7 mouse cellular contexts compared by ENCODE assay signal in the genomic region with DNA sequence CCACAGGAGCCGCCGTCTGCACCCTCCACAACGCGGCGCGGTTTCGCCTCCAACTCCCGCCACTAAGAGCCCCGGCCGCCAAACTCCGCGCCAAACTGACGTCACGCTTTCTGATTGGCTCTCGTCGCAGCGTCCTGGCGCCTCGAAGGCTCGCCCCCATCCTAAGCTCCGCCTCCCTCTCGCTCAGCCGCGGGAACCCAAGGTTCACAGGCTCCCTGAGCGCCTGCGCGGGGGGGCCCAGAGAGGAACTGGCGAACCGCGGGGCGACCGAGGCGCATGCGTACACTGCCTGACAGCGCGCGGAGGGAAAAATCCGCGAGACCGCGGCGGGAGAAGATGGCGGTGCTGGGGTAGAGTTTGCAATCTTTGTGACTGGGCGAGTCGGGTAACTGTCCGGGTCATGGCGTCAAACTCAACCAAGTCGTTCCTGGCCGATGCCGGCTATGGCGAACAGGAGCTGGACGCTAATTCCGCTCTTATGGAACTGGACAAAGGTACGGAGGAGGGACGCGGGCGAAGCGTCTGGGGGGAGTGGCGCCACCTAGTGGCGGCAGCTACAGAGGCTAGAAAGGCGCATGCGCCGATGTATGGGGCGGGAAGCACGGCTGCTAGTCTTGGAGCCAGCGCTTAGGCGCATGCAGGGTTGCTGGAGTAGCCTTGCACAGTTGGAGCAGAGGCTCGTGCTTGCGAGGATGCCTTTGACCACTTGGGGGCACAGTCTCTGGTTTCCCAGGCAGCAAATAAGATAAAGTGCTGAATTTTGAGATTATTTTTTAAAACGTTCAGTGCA. TPM values are rescaled to one million over a fixed set of nuclear protein-coding genes. Genes with fewer than 3 reads are reported as not detected.
A peak's percentile ranks its signal among the peaks of the same experiment; 100 is the strongest.
DNase-seq lines count a peak whose midpoint lies in the region; ATAC-seq lines count a peak whose summit lies in the region.

TSS of gene Dtl (minus strand) at position 87 of the 790 bp plus-strand sequence.
TSS of gene Ints7 (plus strand) at position 179 of the 790 bp plus-strand sequence.

- peak within 1 kb of the TSS; percentile 78 for H3K9ac ChIP-seq in intestine, embryonic 16.5 days (ENCODE audit: low read depth, low read length)
- peak within 1 kb of the TSS; percentile 83 for H3K9ac ChIP-seq in midbrain, embryonic 11.5 days (ENCODE audit: low read length)

- under 1% methylated on average over 69 of the region's 70 CpGs for WGBS in intestine, embryonic 16.5 days
- WGBS in midbrain, embryonic 11.5 days = under 1% methylated on average over 70 of the region's 70 CpGs

- H3K4me1 ChIP-seq in intestine, embryonic 16.5 days (ENCODE audit: control insufficient read depth, insufficient read depth, low read length) = peaks cover 21% of the 10 kb centered on the region
- peaks cover 10% of the 10 kb centered on the region for H3K4me1 ChIP-seq in midbrain, embryonic 11.5 days (ENCODE audit: control insufficient read depth, insufficient read depth, low read length)

- intact Hi-C loops in left cerebral cortex, postnatal 36 days (cut with DNase I) = loop anchor here (2.0 to 5.0 kb wide), 3 partner anchors 142 to 332 kb away; partner anchors contain the start of genes Lpgat1 and Slc30a1

- ATAC-seq in intestine, embryonic 16.5 days = peak; percentile 99
- ATAC-seq in midbrain, embryonic 11.5 days (ENCODE audit: low FRiP score) = peak; percentile 98

- H3K4me3 ChIP-seq in intestine, embryonic 16.5 days (ENCODE audit: low read length) = peak within 1 kb of the TSS; percentile 90
- H3K4me3 ChIP-seq in midbrain, embryonic 11.5 days (ENCODE audit: low read depth, low read length) = peak within 1 kb of the TSS; percentile 87

- DNase-seq in adrenal gland, adult 8-10 months = peak; percentile 99
- DNase-seq in embryo, embryonic 9.5 days (ENCODE audit: extremely low spot score) = peak; percentile 99
- peak; percentile 99 to 100 for DNase-seq in gastrocnemius, postnatal 4 days (ENCODE audit: low spot score in 2 of 2)
- DNase-seq in left cerebral cortex, postnatal 36 days (ENCODE audit: low spot score in 2 of 2) = peak; percentile 99
- DNase-seq in midbrain, embryonic 11.5 days (ENCODE audit: low spot score, missing footprints) = peak; percentile 100
- DNase-seq in skeletal muscle tissue, adult 2 months (ENCODE audit: low read depth, low spot score) = peak; percentile 99

- peak within 1 kb of the TSS; percentile 93 for H3K27ac ChIP-seq in intestine, embryonic 16.5 days (ENCODE audit: low read length)
- H3K27ac ChIP-seq in midbrain, embryonic 11.5 days (ENCODE audit: low read depth, low read length) = peak within 1 kb of the TSS; percentile 85

- H3K9me3 ChIP-seq in intestine, embryonic 16.5 days (ENCODE audit: control insufficient read depth, low read length) = no peaks in the 10 kb centered on the region
- H3K9me3 ChIP-seq in midbrain, embryonic 11.5 days (ENCODE audit: control insufficient read depth, low read length) = no peaks in the 10 kb centered on the region; the same call in 1 of the 2 replicates

- no peaks in the 10 kb centered on the region for H3K36me3 ChIP-seq in intestine, embryonic 16.5 days (ENCODE audit: control insufficient read depth, insufficient read depth, low read length)
- no peaks in the 10 kb centered on the region for H3K36me3 ChIP-seq in midbrain, embryonic 11.5 days (ENCODE audit: control insufficient read depth, insufficient read depth, low read length)

- peak within 1 kb of the TSS; percentile 85 for H3K4me2 ChIP-seq in intestine, embryonic 16.5 days (ENCODE audit: low read depth, low read length)
- peak within 1 kb of the TSS; percentile 74 for H3K4me2 ChIP-seq in midbrain, embryonic 11.5 days

- no peaks in the 10 kb centered on the region for H3K27me3 ChIP-seq in intestine, embryonic 16.5 days (replicated peaks; ENCODE audit: control insufficient read depth, insufficient read depth, low read length)
- no peaks in the 10 kb centered on the region for H3K27me3 ChIP-seq in midbrain, embryonic 11.5 days (ENCODE audit: control insufficient read depth, insufficient read depth, low read length)

RNA-seq across cellular contexts. Expression of gene Dtl, which starts in this region (rescaled TPM):
- total RNA-seq in adrenal gland, adult 8-10 months (2022) = 1 to 10 TPM in 1 of 4 experiments, under 1 TPM in 3; 0.64 to 1.7 (median 0.79) TPM
- 10 to 100 TPM; 14.7 to 15.2 TPM for total RNA-seq in gastrocnemius, postnatal 4 days (2021)
- polyA plus RNA-seq in intestine, embryonic 16.5 days (2015; fragmentation: Nextera tagmentation; extraction: Ambion mirVana) = 27.0 and 30.8 TPM in 2 replicates
- total RNA-seq in left cerebral cortex, postnatal 36 days (2021) = 1 to 10 TPM; 6.3 to 7.6 TPM
- 67.9 and 71.5 TPM in 2 replicates for polyA plus RNA-seq in midbrain, embryonic 11.5 days (2014; fragmentation: Nextera tagmentation; extraction: Ambion mirVana)

RNA-seq across cellular contexts. Expression of gene Ints7, which starts in this region (rescaled TPM):
- 10 to 100 TPM; 22.5 to 31.1 (median 24.6) TPM for total RNA-seq in adrenal gland, adult 8-10 months (2022)
- total RNA-seq in gastrocnemius, postnatal 4 days (2021) = 10 to 100 TPM; 26.1 to 27.6 TPM
- polyA plus RNA-seq in intestine, embryonic 16.5 days (2015; fragmentation: Nextera tagmentation; extraction: Ambion mirVana) = 35.6 and 35.7 TPM in 2 replicates
- 10 to 100 TPM; 32.6 to 40.9 TPM for total RNA-seq in left cerebral cortex, postnatal 36 days (2021)
- polyA plus RNA-seq in midbrain, embryonic 11.5 days (2014; fragmentation: Nextera tagmentation; extraction: Ambion mirVana) = 54.4 and 55.2 TPM in 2 replicates

Comparison
In these comparisons a context has a peak if more than half of its experiments do, and no peak if none do; other contexts are left out.
1. Peak in every context shown above with its lines: DNase-seq, ATAC-seq, H3K4me3 ChIP-seq and H3K27ac ChIP-seq.